Mouse (Mus musculus) embryonic facial prominence, embryonic 11.5 days (tissue): Measurements from ENCODE around the gene Ctnnd2. TPM values are rescaled to one million over a fixed set of nuclear protein-coding genes. Genes with fewer than 3 reads are reported as not detected.

Experiments
- ATAC-seq: fragments of 200-750 bp; cut with Nextera tagmentation; replicated peaks from 2 replicates; pipeline ENCODE4 v1.8.0; 2017; ENCODE audit warnings: low read depth; ENCODE audit not compliant: insufficient number of reproducible peaks, low FRiP score, low TSS enrichment
- DNase-seq: peaks from one replicate; pipeline ENCODE4 v3.0.0-alpha.2; 2015; ENCODE audit warnings: low spot score
- H3K27ac ChIP-seq: fragments of 300-500 bp; sonication (generic); replicated peaks from 2 replicates; pipeline ENCODE4 v1.5.1; 2014; ENCODE audit warnings: mild to moderate bottlenecking, low read depth, low read length, control low read depth
- H3K27me3 ChIP-seq: fragments of 300-500 bp; sonication (generic); 2 replicates; pipeline ENCODE4 v1.6.1; 2014; ENCODE audit warnings: mild to moderate bottlenecking, low read length, moderate library complexity, mixed read lengths; ENCODE audit not compliant: control insufficient read depth, insufficient read depth
- H3K36me3 ChIP-seq: fragments of 300-500 bp; sonication (generic); replicated peaks from 2 replicates; pipeline ENCODE4 v1.6.1; 2014; ENCODE audit warnings: low read depth, mild to moderate bottlenecking, low read length, moderate library complexity, mixed read lengths; ENCODE audit not compliant: control insufficient read depth, insufficient read depth
- H3K4me1 ChIP-seq: fragments of 300-500 bp; sonication (generic); 2 replicates; pipeline ENCODE4 v1.6.1; 2014; ENCODE audit warnings: low read length, mixed read lengths; ENCODE audit not compliant: control insufficient read depth, insufficient read depth
- H3K4me2 ChIP-seq: fragments of 300-500 bp; sonication (generic); 2 replicates; pipeline ENCODE4 v1.6.1; 2014; ENCODE audit warnings: low read depth, mild to moderate bottlenecking, control low read depth, low read length, moderate library complexity
- H3K4me3 ChIP-seq: fragments of 300-500 bp; sonication (generic); 2 replicates; pipeline ENCODE4 v1.5.1; 2014; ENCODE audit warnings: low read depth, low read length, control low read depth
- H3K9ac ChIP-seq: fragments of 300-500 bp; sonication (generic); replicated peaks from 2 replicates; pipeline ENCODE4 v1.6.1; 2014; ENCODE audit warnings: mild to moderate bottlenecking, control low read depth, low read length
- H3K9me3 ChIP-seq: fragments of 300-500 bp; sonication (generic); replicated peaks from 2 replicates; pipeline ENCODE4 v1.6.1; 2016; ENCODE audit warnings: mild to moderate bottlenecking, low read length, inconsistent platforms, mixed read lengths; ENCODE audit not compliant: control insufficient read depth
- WGBS: fragments of 180-500 bp; shearing (Covaris S2); extraction: QIAGEN DNeasy Blood & Tissue Kit; methylation state at CpG from one replicate; pipeline ENCODE4 v1.1.7; 2014; 5-methylcytosine and 5-hydroxymethylcytosine counted together
- polyA plus RNA-seq: library from polyadenylated mRNA; unstranded; fragments of >200 nt; fragmentation: Nextera tagmentation; extraction: Ambion mirVana; gene quantifications from 2 replicates; pipeline ENCODE4 v1.2.1, GENCODE M21; 2014

Ctnnd2 gene
- polyA plus RNA-seq, 1 experiment from 2014 or later: 9.6 TPM

DNA sequence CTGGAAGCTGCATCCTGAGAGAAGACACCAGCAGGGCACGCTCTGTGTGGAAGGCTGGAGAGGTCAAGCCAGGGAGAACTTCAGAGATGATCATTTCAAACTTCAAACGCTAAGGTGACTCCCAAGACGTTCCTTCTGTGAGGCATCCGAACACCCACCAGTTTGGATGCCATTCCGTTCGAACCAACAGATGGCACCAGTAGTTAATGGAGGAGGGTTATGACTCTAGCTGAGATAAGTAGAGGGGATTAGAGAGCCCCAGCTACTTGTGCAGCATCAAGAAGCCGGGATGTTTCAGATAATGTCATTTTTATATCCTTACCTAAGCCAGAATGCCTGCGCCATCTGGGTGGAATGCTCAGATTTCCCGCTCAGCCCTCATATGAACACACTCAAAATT, 251.9 kb downstream of the Ctnnd2 start:
- Histone ChIP-seq H3K4me1 (no peaks in the 10 kb centered on the region), H3K27ac (no peak overlapping the region), H3K27me3 (no peaks in the 10 kb centered on the region), H3K4me3 (no peak overlapping the region), H3K9ac (no peak overlapping the region), H3K36me3 (no peaks in the 10 kb centered on the region), H3K4me2 (no peak overlapping the region), H3K9me3 (no peaks in the 10 kb centered on the region)
- WGBS: 66% methylated on average over 9 of the region's 9 CpGs
- ATAC-seq (no peak), DNase-seq (no peak)

DNA sequence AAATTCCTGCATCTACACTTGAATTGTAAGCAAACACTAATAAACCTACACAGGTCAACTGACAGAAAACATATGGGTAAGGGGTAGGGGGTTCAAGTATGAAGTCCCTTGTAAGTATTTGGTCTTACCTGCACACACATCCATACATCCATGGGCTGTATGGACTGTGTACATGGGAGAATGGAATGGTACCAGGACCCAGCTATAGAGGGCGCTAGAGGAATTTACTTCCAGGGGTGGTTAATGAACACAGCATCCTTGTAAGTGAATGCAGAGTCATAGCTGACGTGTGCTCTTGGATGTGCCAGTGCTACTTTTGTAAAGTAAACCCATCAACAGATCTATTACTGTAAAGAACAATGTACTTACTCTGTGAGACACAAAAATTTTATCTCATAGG, 254.9 kb downstream of the Ctnnd2 start:
- DNase-seq: peak; percentile 56

DNA sequence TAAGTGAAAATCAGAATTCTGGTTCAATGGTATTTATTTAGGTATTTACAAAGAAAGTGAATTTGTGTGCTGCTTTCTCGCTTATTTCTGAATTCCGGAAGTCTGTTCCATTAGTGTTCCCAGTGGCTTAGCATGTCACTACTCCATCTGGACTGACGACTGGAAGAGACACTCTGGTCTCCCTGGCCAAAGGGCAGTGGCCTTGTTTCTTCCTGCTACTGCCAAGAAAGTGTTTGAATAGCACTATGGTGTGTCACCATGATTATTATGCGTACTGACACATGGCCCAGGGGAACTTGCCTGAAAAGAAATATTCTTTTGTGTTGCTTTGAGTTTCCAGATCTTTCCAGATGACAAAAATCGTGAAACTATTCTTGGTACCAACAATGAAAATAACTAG, 266.7 kb downstream of the Ctnnd2 start:
- WGBS: 67% methylated on average over 5 of the region's 5 CpGs
- Histone ChIP-seq H3K27me3 (no peaks in the 10 kb centered on the region), H3K9ac (no peak overlapping the region), H3K36me3 (no peaks in the 10 kb centered on the region), H3K9me3 (no peaks in the 10 kb centered on the region), H3K4me2 (no peak overlapping the region), H3K4me3 (no peak overlapping the region), H3K4me1 (no peaks in the 10 kb centered on the region), H3K27ac (no peak overlapping the region)
- ATAC-seq (no peak), DNase-seq (no peak)

More for the DNA sequence above, 254.9 kb downstream of the Ctnnd2 start:
- Histone ChIP-seq H3K27me3 (no peaks in the 10 kb centered on the region), H3K36me3 (no peaks in the 10 kb centered on the region), H3K9me3 (no peaks in the 10 kb centered on the region), H3K9ac (no peak overlapping the region), H3K4me1 (no peaks in the 10 kb centered on the region), H3K4me3 (no peak overlapping the region), H3K4me2 (no peak overlapping the region), H3K27ac (no peak overlapping the region)
- WGBS: 22% methylated on average over 2 of the region's 2 CpGs
- 0 out of 2 replicates have a peak, but pooled peaks have one; percentile 18 for ATAC-seq

DNA sequence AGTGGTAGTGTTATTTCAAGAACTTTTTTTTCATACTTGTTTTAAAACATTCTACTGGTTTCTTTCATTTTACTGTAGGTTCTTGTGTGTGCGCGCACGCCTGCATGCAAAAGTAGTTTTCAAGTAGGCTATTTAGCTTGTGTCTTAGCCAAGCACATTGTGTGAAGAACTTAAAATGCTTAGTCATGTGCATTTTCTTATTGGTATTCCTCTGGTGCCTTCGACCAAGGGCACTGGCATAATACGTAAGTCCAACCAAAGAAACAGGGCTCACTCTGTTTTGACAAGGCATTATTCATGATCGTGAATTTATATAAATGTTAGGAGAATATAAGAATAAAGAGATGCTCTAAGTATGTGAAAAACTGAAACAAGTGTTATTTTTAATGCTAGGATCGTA, 278.4 kb downstream of the Ctnnd2 start:
- DNase-seq: no peak
- H3K4me1 ChIP-seq: no peaks in the 10 kb centered on the region
- no peaks in the 10 kb centered on the region for H3K27me3 ChIP-seq
- no peak for ATAC-seq
- no peaks in the 10 kb centered on the region for H3K36me3 ChIP-seq
- no peak overlapping the region for H3K4me3 ChIP-seq
- H3K27ac ChIP-seq: no peak overlapping the region
- no peak overlapping the region for H3K9ac ChIP-seq
- H3K4me2 ChIP-seq: no peak overlapping the region
- 86% methylated on average over 7 of the region's 7 CpGs for WGBS
- H3K9me3 ChIP-seq: no peaks in the 10 kb centered on the region

DNA sequence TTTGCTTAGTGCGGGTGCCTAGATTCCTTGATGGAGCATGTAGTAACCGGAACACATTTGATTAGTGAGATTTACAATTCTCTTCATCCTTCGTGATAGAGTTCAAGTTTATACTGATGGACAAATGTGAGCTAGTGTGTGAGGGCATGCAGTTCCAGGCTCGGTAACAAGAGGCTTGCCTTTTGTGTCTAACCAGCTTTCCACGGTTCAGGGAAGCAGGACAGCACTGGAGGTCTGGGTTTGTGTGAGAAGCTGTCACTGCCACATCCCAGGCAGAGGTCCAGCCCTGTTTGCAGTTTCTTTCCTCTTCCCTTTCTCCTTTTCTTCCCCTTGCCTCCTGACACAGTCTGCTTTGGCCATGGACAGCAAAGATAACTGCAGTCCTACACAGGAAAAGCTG, 279.5 kb downstream of the Ctnnd2 start:
- no peak for DNase-seq

DNA sequence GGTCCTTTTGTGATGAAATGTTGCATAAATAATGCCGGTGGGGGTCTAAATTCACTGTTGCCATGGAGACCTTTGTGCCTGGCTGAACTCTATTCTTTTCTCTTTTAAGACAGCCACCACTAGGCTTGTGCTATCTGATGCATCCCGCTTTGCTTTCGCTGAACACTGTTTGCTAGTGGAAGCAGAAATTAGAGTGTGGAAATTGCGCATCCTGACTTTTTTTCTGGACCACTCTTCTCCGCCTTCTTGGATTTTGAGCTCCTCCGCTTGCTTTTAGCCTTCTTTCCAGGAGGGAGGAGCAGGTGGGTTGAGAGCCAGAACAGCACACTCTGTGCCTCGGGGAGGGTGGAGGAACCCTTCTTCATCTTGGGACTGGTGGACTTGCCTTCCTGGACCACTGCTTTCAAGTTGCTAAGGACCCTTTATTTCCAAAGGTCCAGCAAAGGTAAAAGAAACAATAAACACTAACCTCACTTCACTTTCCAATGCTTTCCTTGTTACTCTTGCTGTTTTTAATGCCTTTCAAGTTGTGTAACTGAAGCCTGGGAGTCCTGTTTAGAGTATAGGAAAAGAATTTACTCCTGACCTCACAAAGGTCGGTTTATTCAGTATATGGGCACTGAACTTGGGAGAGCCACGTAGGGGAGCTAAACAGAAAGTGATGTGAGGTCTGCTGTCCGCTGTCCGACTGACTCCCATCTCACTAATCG, 285.3 kb downstream of the Ctnnd2 start:
- Histone ChIP-seq H3K4me1 (no peaks in the 10 kb centered on the region), H3K27me3 (no peaks in the 10 kb centered on the region), H3K9ac (no peak overlapping the region), H3K9me3 (no peaks in the 10 kb centered on the region), H3K27ac (no peak overlapping the region), H3K4me2 (no peak overlapping the region), H3K36me3 (no peaks in the 10 kb centered on the region), H3K4me3 (no peak overlapping the region)
- peak; percentile 56; the same call in 1 of the 2 replicates for ATAC-seq
- WGBS: 44% methylated on average over 12 of the region's 12 CpGs
- DNase-seq: peak; percentile 30

More for the DNA sequence above, 279.5 kb downstream of the Ctnnd2 start:
- H3K4me3 ChIP-seq: no peak overlapping the region
- ATAC-seq: no peak
- H3K27me3 ChIP-seq: no peaks in the 10 kb centered on the region
- H3K9me3 ChIP-seq: no peaks in the 10 kb centered on the region
- no peak overlapping the region for H3K27ac ChIP-seq
- H3K4me2 ChIP-seq: no peak overlapping the region
- no peak overlapping the region for H3K9ac ChIP-seq
- WGBS: 63% methylated on average over 5 of the region's 5 CpGs
- no peaks in the 10 kb centered on the region for H3K4me1 ChIP-seq
- no peaks in the 10 kb centered on the region for H3K36me3 ChIP-seq

DNA sequence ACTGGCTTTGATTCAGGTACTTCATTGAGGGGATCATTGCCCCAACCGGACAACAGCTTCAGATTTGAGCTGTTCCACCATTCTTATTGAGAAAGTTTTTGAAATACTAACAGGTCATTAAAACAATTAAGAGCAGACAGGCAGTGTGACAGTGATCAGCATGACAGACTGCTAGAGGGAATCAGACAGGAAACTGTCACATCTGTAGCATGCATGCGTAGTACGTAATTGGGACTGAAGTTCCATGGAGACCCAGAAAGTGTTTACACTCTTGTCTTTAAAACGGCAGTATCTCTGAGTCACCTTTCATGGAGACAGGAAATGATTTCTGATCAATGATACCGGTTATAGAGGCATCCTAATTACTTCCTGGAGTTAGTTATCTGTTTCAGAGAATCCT, 286.3 kb downstream of the Ctnnd2 start:
- Histone ChIP-seq H3K9ac (no peak overlapping the region), H3K9me3 (no peaks in the 10 kb centered on the region), H3K36me3 (no peaks in the 10 kb centered on the region), H3K27ac (no peak overlapping the region), H3K4me2 (no peak overlapping the region), H3K4me1 (no peaks in the 10 kb centered on the region), H3K4me3 (no peak overlapping the region), H3K27me3 (no peaks in the 10 kb centered on the region)
- 47% methylated on average over 5 of the region's 5 CpGs for whole genome bisulfite sequencing
- DNase-seq (no peak), ATAC-seq (no peak)

DNA sequence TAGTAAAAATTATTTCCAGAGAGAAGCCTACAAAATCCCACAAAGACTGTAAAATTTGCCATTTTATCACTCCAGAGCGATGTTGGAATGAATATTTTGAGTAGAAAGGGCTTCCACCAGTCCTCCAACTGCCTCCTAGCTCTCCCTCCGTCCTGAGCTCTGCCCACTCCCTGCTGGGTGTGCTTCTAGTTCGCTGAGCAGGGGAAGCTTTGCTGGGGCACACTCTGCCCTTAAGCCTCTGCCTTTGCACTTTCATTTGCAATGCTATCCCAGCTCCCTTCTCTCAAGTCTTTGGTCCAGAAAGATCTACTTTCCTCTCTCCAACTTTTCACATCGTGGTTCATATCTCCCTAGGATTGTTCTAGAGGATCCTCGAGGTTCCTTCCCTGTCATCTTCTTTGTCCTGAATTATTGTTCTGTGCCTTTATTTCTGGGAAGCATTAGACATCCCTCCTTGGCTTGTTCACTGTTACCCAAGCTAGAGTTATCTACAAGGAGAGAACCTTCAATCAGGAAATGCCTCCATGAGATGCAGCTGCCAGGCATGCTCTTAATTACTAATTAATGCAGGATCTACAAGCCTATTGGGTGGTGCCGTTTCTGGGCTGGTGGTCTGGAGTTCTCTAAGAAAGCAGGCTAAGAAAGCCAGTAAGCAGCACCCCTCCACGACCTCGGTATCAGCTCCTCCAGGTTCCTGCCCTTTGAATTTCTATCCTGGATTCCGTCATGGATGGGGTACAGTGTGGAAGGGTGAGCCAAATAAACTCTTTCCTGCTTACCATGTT, 288.1 kb downstream of the Ctnnd2 start:
- H3K9ac ChIP-seq: no peak overlapping the region
- H3K27ac ChIP-seq: no peak overlapping the region
- no peaks in the 10 kb centered on the region for H3K27me3 ChIP-seq
- no peaks in the 10 kb centered on the region for H3K36me3 ChIP-seq
- DNase-seq (no peak), ATAC-seq (no peak)
- no peak overlapping the region for H3K4me2 ChIP-seq
- no peaks in the 10 kb centered on the region for H3K4me1 ChIP-seq
- 49% methylated on average over 9 of the region's 9 CpGs for WGBS
- no peak overlapping the region for H3K4me3 ChIP-seq
- no peaks in the 10 kb centered on the region for H3K9me3 ChIP-seq
